Mouse (Mus musculus): Measurements from ENCODE around the gene Gm11639.

The Gm11639 gene

GRCm38 (mm10) chr11:104685548-104685947, at the start of gene Gm11639:
Gene Gm11639 (plus strand): TSS chr11:104685707.
- no peak for DNase-seq (ENCODE audit: low spot score)

- peak; percentile 36 for DNase-seq (ENCODE audit: low spot score)
Measured at GRCm38 (mm10) chr11:104637010-104637409, 48.5 kb upstream of the Gm11639 start.

GRCm38 (mm10) chr11:104638006-104638405, 47.5 kb upstream of the Gm11639 start:
- no peak for DNase-seq (ENCODE audit: low spot score)

GRCm38 (mm10) chr11:104638906-104639305, 46.6 kb upstream of the Gm11639 start:
- DNase-seq (ENCODE audit: low spot score) = peak; percentile 4

- no peak for DNase-seq (ENCODE audit: low spot score)
Measured at GRCm38 (mm10) chr11:104639634-104640033, 45.9 kb upstream of the Gm11639 start.

GRCm38 (mm10) chr11:104640894-104641293, 44.6 kb upstream of the Gm11639 start:
- DNase-seq (ENCODE audit: low spot score) = no peak

- DNase-seq (ENCODE audit: low spot score) = no peak
Measured at GRCm38 (mm10) chr11:104643236-104643635, 42.3 kb upstream of the Gm11639 start.

GRCm38 (mm10) chr11:104645402-104645801, 40.1 kb upstream of the Gm11639 start:
- DNase-seq (ENCODE audit: low spot score) = no peak

- no peak for DNase-seq (ENCODE audit: low spot score)
Measured at GRCm38 (mm10) chr11:104646173-104646572, 39.3 kb upstream of the Gm11639 start.

- no peak for DNase-seq (ENCODE audit: low spot score)
Measured at GRCm38 (mm10) chr11:104646611-104647010, 38.9 kb upstream of the Gm11639 start.

- no peak for DNase-seq (ENCODE audit: low spot score)
Measured at GRCm38 (mm10) chr11:104647188-104647867, 38.2 kb upstream of the Gm11639 start.

GRCm38 (mm10) chr11:104648571-104648970, 36.9 kb upstream of the Gm11639 start:
- DNase-seq (ENCODE audit: low spot score) = peak; percentile 77

- DNase-seq (ENCODE audit: low spot score) = peak; percentile 51
Measured at GRCm38 (mm10) chr11:104660599-104660998, 24.9 kb upstream of the Gm11639 start.

GRCm38 (mm10) chr11:104661106-104661505, 24.4 kb upstream of the Gm11639 start:
- peak; percentile 87 for DNase-seq (ENCODE audit: low spot score)

GRCm38 (mm10) chr11:104661531-104662205, 23.8 kb upstream of the Gm11639 start:
- peak; percentile 70 for DNase-seq (ENCODE audit: low spot score)

- no peak for DNase-seq (ENCODE audit: low spot score)
Measured at GRCm38 (mm10) chr11:104662573-104662972, 22.9 kb upstream of the Gm11639 start.

- DNase-seq (ENCODE audit: low spot score) = no peak
Measured at GRCm38 (mm10) chr11:104663241-104663877, 22.1 kb upstream of the Gm11639 start.

GRCm38 (mm10) chr11:104663878-104664261, 21.6 kb upstream of the Gm11639 start:
- peak; percentile 80 for DNase-seq (ENCODE audit: low spot score)

GRCm38 (mm10) chr11:104664441-104664840, 21.1 kb upstream of the Gm11639 start:
- no peak for DNase-seq (ENCODE audit: low spot score)

- peak; percentile 83 for DNase-seq (ENCODE audit: low spot score)
Measured at GRCm38 (mm10) chr11:104667399-104667798, 18.1 kb upstream of the Gm11639 start.

GRCm38 (mm10) chr11:104673412-104673811, 12.1 kb upstream of the Gm11639 start:
- no peak for DNase-seq (ENCODE audit: low spot score)

GRCm38 (mm10) chr11:104674768-104675167, 10.7 kb upstream of the Gm11639 start:
- no peak for DNase-seq (ENCODE audit: low spot score)

GRCm38 (mm10) chr11:104693235-104693634, 7.7 kb downstream of the Gm11639 start:
- DNase-seq (ENCODE audit: low spot score) = no peak

Data from T-cell, adult 2 months (primary cell).